11 mouse cellular contexts compared by ENCODE assay signal in genomic region chr17:35514756-35515155, GRCm38 (mm10). TPM values are rescaled to one million over a fixed set of nuclear protein-coding genes. Genes with fewer than 3 reads are reported as not detected.
DNase-seq lines count a peak whose midpoint lies in the region; ATAC-seq and TF ChIP-seq lines count a peak whose summit lies in the region.
"Had no signal": no experiment of that assay in that cellular context is flagged by ENCODE, and none has a peak within 500 bp of the region (broad histone marks: within the 10 kb centered on the region; RNA-seq: fewer than 3 reads in every experiment).

No protein-coding gene starts in this region.

- peaks cover 9% of the 10 kb centered on the region for H3K27me3 ChIP-seq in forebrain, embryonic 10.5 days (ENCODE audit: poor library complexity, severe bottlenecking)
- H3K27me3 ChIP-seq in forebrain, embryonic 16.5 days (replicated peaks; ENCODE audit: control insufficient read depth, insufficient read depth, low read length), result no peaks in the 10 kb centered on the region
- H3K27me3 ChIP-seq in midbrain, embryonic 12.5 days, result peaks cover 11% of the 10 kb centered on the region; the same call in 1 of the 2 replicates
- H3K27me3 ChIP-seq in midbrain, postnatal 0 days (ENCODE audit: insufficient read depth, low read length), result no peaks in the 10 kb centered on the region
- H3K27me3 ChIP-seq in liver, embryonic 12.5 days (replicated peaks), result peaks cover 4% of the 10 kb centered on the region

- DNase-seq in forebrain, embryonic 10.5 days (ENCODE audit: extremely low spot score, low spot score), result no peak
- DNase-seq in midbrain, postnatal 0 days (ENCODE audit: low spot score), result no peak
- no peak for DNase-seq in urinary bladder, postnatal 14 days (ENCODE audit: low spot score)
- no peak for DNase-seq in T-cell, adult 2 months (ENCODE audit: low spot score)
- DNase-seq: adrenal gland, postnatal 14 days had no signal

- H3K4me1 ChIP-seq in forebrain, embryonic 10.5 days, result peaks cover 38% of the 10 kb centered on the region
- H3K4me1 ChIP-seq in forebrain, embryonic 16.5 days (replicated peaks; ENCODE audit: control insufficient read depth, insufficient read depth, low read length), result peaks cover 17% of the 10 kb centered on the region
- H3K4me1 ChIP-seq in midbrain, embryonic 12.5 days, result peaks cover 35% of the 10 kb centered on the region
- no peaks in the 10 kb centered on the region; the same call in 1 of the 2 replicates for H3K4me1 ChIP-seq in midbrain, postnatal 0 days (ENCODE audit: insufficient read depth, low read length)
- H3K4me1 ChIP-seq in liver, embryonic 12.5 days, result peaks cover 37% of the 10 kb centered on the region

- WGBS in forebrain, embryonic 10.5 days, result 68% methylated on average over 6 of the region's 6 CpGs
- WGBS in forebrain, embryonic 16.5 days, result 57% methylated on average over 6 of the region's 6 CpGs
- 57% methylated on average over 6 of the region's 6 CpGs for WGBS in midbrain, embryonic 12.5 days
- 56% methylated on average over 6 of the region's 6 CpGs for whole genome bisulfite sequencing in midbrain, postnatal 0 days
- 66% methylated on average over 6 of the region's 6 CpGs for WGBS in liver, embryonic 12.5 days (ENCODE audit: insufficient replicate concordance)

- peaks cover 23% of the 10 kb centered on the region for H3K36me3 ChIP-seq in forebrain, embryonic 10.5 days (replicated peaks)
- H3K36me3 ChIP-seq in forebrain, embryonic 16.5 days (ENCODE audit: control insufficient read depth, insufficient read depth), result no peaks in the 10 kb centered on the region
- H3K36me3 ChIP-seq in midbrain, embryonic 12.5 days, result no peaks in the 10 kb centered on the region; the same call in 1 of the 2 replicates
- H3K36me3 ChIP-seq in midbrain, postnatal 0 days (ENCODE audit: insufficient read depth, low read length), result no peaks in the 10 kb centered on the region
- peaks cover 36% of the 10 kb centered on the region for H3K36me3 ChIP-seq in liver, embryonic 12.5 days

- peak overlapping the region; percentile 32; the same call in 1 of the 2 replicates for H3K27ac ChIP-seq in forebrain, embryonic 10.5 days
- no peak overlapping the region for H3K27ac ChIP-seq in forebrain, embryonic 16.5 days (ENCODE audit: low read length)
- H3K27ac ChIP-seq in midbrain, embryonic 12.5 days (replicated peaks), result no peak overlapping the region
- no peak overlapping the region for H3K27ac ChIP-seq in midbrain, postnatal 0 days (ENCODE audit: low read depth, low read length)
- H3K27ac ChIP-seq in liver, embryonic 12.5 days, result no peak overlapping the region

- ATAC-seq in forebrain, embryonic 16.5 days, result no peak
- ATAC-seq in midbrain, embryonic 12.5 days (ENCODE audit: low FRiP score, low read depth), result no peak
- no peak for ATAC-seq in midbrain, postnatal 0 days (ENCODE audit: low FRiP score)
- no peak for ATAC-seq in liver, embryonic 12.5 days
- no peak for ATAC-seq in frontal cortex, adult (ENCODE audit: low TSS enrichment)

- TF ChIP-seq CTCF in midbrain, postnatal 0 days (IDR thresholded peaks at IDR 0.05), result no peak

- H3K9me3 ChIP-seq in forebrain, embryonic 10.5 days, result no peaks in the 10 kb centered on the region
- H3K9me3 ChIP-seq in forebrain, embryonic 16.5 days (ENCODE audit: control insufficient read depth, low read length), result no peaks in the 10 kb centered on the region
- H3K9me3 ChIP-seq in midbrain, embryonic 12.5 days, result no peaks in the 10 kb centered on the region
- no peaks in the 10 kb centered on the region for H3K9me3 ChIP-seq in midbrain, postnatal 0 days (ENCODE audit: low read length)
- H3K9me3 ChIP-seq in liver, embryonic 12.5 days (replicated peaks), result no peaks in the 10 kb centered on the region

- no peak overlapping the region for H3K4me2 ChIP-seq in forebrain, embryonic 16.5 days (ENCODE audit: low read length)
- peak overlapping the region; percentile 79 for H3K4me2 ChIP-seq in midbrain, embryonic 12.5 days (replicated peaks)
- no peak overlapping the region for H3K4me2 ChIP-seq in midbrain, postnatal 0 days (ENCODE audit: low read depth, low read length, poor library complexity, severe bottlenecking)
- peak overlapping the region; percentile 90 for H3K4me2 ChIP-seq in liver, embryonic 12.5 days

- H3K4me3 ChIP-seq in forebrain, embryonic 10.5 days, result peak overlapping the region; percentile 70
- no peak overlapping the region for H3K4me3 ChIP-seq in forebrain, embryonic 16.5 days (replicated peaks; ENCODE audit: low read length)
- peak overlapping the region; percentile 58; the same call in 1 of the 2 replicates for H3K4me3 ChIP-seq in midbrain, embryonic 12.5 days
- no peak overlapping the region for H3K4me3 ChIP-seq in midbrain, postnatal 0 days (ENCODE audit: low read depth, low read length)
- H3K4me3 ChIP-seq in liver, embryonic 12.5 days, result peak overlapping the region; percentile 73

- no peak overlapping the region for H3K9ac ChIP-seq in forebrain, embryonic 16.5 days (replicated peaks; ENCODE audit: low read depth, low read length)
- H3K9ac ChIP-seq in midbrain, embryonic 12.5 days (replicated peaks), result peak overlapping the region; percentile 56; the same call in 1 of the 2 replicates
- no peak overlapping the region for H3K9ac ChIP-seq in midbrain, postnatal 0 days (replicated peaks; ENCODE audit: low read length, poor library complexity, severe bottlenecking)
- peak overlapping the region; percentile 79 for H3K9ac ChIP-seq in liver, embryonic 12.5 days

RNA-seq across cellular contexts. Expression of gene Tcf19, which starts 1.9 kb away (rescaled TPM):
- 52.2 and 57.1 TPM in 2 replicates for polyA plus RNA-seq in forebrain, embryonic 10.5 days (2016; fragmentation: Nextera tagmentation; extraction: Ambion mirVana)
- polyA plus RNA-seq in forebrain, embryonic 16.5 days (2015; fragmentation: Nextera tagmentation; extraction: Ambion mirVana), result 31.8 and 34.2 TPM in 2 replicates
- 41.2 and 52.6 TPM in 2 replicates for polyA plus RNA-seq in midbrain, embryonic 12.5 days (2016; fragmentation: Nextera tagmentation; extraction: Ambion mirVana)
- total RNA-seq in midbrain, postnatal 0 days (2014; rRNA removed), result 9.2 and 10.3 TPM in 2 replicates
- polyA plus RNA-seq in midbrain, postnatal 0 days (2015; fragmentation: Nextera tagmentation; extraction: Ambion mirVana), result 4.5 and 4.7 TPM in 2 replicates
- 42.2 and 42.4 TPM in 2 replicates for polyA plus RNA-seq in liver, embryonic 12.5 days (2016; fragmentation: Nextera tagmentation; extraction: Ambion mirVana)

RNA-seq across cellular contexts. Expression of gene Cchcr1, which starts 2.1 kb away (rescaled TPM):
- 21.6 and 26.1 TPM in 2 replicates for polyA plus RNA-seq in forebrain, embryonic 10.5 days (2016; fragmentation: Nextera tagmentation; extraction: Ambion mirVana)
- 8.8 and 9.0 TPM in 2 replicates for polyA plus RNA-seq in forebrain, embryonic 16.5 days (2015; fragmentation: Nextera tagmentation; extraction: Ambion mirVana)
- 16.0 and 18.5 TPM in 2 replicates for polyA plus RNA-seq in midbrain, embryonic 12.5 days (2016; fragmentation: Nextera tagmentation; extraction: Ambion mirVana)
- total RNA-seq in midbrain, postnatal 0 days (2014; rRNA removed), result 3.5 and 4.0 TPM in 2 replicates
- 1.9 and 2.1 TPM in 2 replicates for polyA plus RNA-seq in midbrain, postnatal 0 days (2015; fragmentation: Nextera tagmentation; extraction: Ambion mirVana)
- polyA plus RNA-seq in liver, embryonic 12.5 days (2016; fragmentation: Nextera tagmentation; extraction: Ambion mirVana), result 10.4 and 14.1 TPM in 2 replicates

RNA-seq across cellular contexts. Expression of gene Pou5f1, which starts 8.9 kb away (rescaled TPM):
- 0.12 TPM in 1 of 2 replicates, not detected in the other for polyA plus RNA-seq in forebrain, embryonic 10.5 days (2016; fragmentation: Nextera tagmentation; extraction: Ambion mirVana)
- polyA plus RNA-seq in forebrain, embryonic 16.5 days (2015; fragmentation: Nextera tagmentation; extraction: Ambion mirVana), result not detected in 2 replicates
- not detected in 2 replicates for polyA plus RNA-seq in midbrain, embryonic 12.5 days (2016; fragmentation: Nextera tagmentation; extraction: Ambion mirVana)
- not detected in 2 replicates for total RNA-seq in midbrain, postnatal 0 days (2014; rRNA removed)
- polyA plus RNA-seq in midbrain, postnatal 0 days (2015; fragmentation: Nextera tagmentation; extraction: Ambion mirVana), result not detected in 2 replicates
- not detected in 2 replicates for polyA plus RNA-seq in liver, embryonic 12.5 days (2016; fragmentation: Nextera tagmentation; extraction: Ambion mirVana)
- polyA plus RNA-seq: large intestine, adult 2 months; small intestine, adult 2 months had no signal

RNA-seq across cellular contexts. Expression of gene Psors1c2, which starts 18.2 kb away (rescaled TPM):
- polyA plus RNA-seq in forebrain, embryonic 10.5 days (2016; fragmentation: Nextera tagmentation; extraction: Ambion mirVana), result 2.2 and 2.6 TPM in 2 replicates
- 1.4 and 1.7 TPM in 2 replicates for polyA plus RNA-seq in forebrain, embryonic 16.5 days (2015; fragmentation: Nextera tagmentation; extraction: Ambion mirVana)
- polyA plus RNA-seq in midbrain, embryonic 12.5 days (2016; fragmentation: Nextera tagmentation; extraction: Ambion mirVana), result 1.0 and 1.5 TPM in 2 replicates
- not detected in 2 replicates for total RNA-seq in midbrain, postnatal 0 days (2014; rRNA removed)
- polyA plus RNA-seq in midbrain, postnatal 0 days (2015; fragmentation: Nextera tagmentation; extraction: Ambion mirVana), result 0.43 TPM in 1 of 2 replicates, not detected in the other
- 0.14 and 0.22 TPM in 2 replicates for polyA plus RNA-seq in liver, embryonic 12.5 days (2016; fragmentation: Nextera tagmentation; extraction: Ambion mirVana)
- total RNA-seq: adrenal gland, postnatal 14 days had no signal

RNA-seq across cellular contexts. Expression of gene Cdsn, which starts 37.2 kb away (rescaled TPM):
- polyA plus RNA-seq in forebrain, embryonic 10.5 days (2016; fragmentation: Nextera tagmentation; extraction: Ambion mirVana), result not detected in 2 replicates
- polyA plus RNA-seq in forebrain, embryonic 16.5 days (2015; fragmentation: Nextera tagmentation; extraction: Ambion mirVana), result not detected in 2 replicates
- polyA plus RNA-seq in midbrain, embryonic 12.5 days (2016; fragmentation: Nextera tagmentation; extraction: Ambion mirVana), result 0.06 TPM in 1 of 2 replicates, not detected in the other
- 1.2 TPM in 1 of 2 replicates, not detected in the other for total RNA-seq in midbrain, postnatal 0 days (2014; rRNA removed)
- polyA plus RNA-seq in midbrain, postnatal 0 days (2015; fragmentation: Nextera tagmentation; extraction: Ambion mirVana), result 0.06 and 0.22 TPM in 2 replicates
- polyA plus RNA-seq in liver, embryonic 12.5 days (2016; fragmentation: Nextera tagmentation; extraction: Ambion mirVana), result not detected in 2 replicates

Comparison
In these comparisons a context has a peak if more than half of its experiments do, and no peak if none do; other contexts are left out.
1. H3K4me3 ChIP-seq: peak in forebrain, embryonic 10.5 days (single experiment), midbrain, embryonic 12.5 days (single experiment) and liver, embryonic 12.5 days (single experiment); none in forebrain, embryonic 16.5 days (single experiment) and midbrain, postnatal 0 days (single experiment).
2. H3K4me2 ChIP-seq: peak in midbrain, embryonic 12.5 days (single experiment) and liver, embryonic 12.5 days (single experiment); none in forebrain, embryonic 16.5 days (single experiment) and midbrain, postnatal 0 days (single experiment).
3. H3K9ac ChIP-seq: peak in midbrain, embryonic 12.5 days (single experiment) and liver, embryonic 12.5 days (single experiment); none in forebrain, embryonic 16.5 days (single experiment) and midbrain, postnatal 0 days (single experiment).